Mouse (Mus musculus): ENCODE data around the gene Tspan2. TPM values are rescaled to one million over a fixed set of nuclear protein-coding genes. Genes with fewer than 3 reads are reported as not detected.

The Tspan2 gene
- polyA plus RNA-seq, 1 experiment = 8.1 TPM

DNA sequence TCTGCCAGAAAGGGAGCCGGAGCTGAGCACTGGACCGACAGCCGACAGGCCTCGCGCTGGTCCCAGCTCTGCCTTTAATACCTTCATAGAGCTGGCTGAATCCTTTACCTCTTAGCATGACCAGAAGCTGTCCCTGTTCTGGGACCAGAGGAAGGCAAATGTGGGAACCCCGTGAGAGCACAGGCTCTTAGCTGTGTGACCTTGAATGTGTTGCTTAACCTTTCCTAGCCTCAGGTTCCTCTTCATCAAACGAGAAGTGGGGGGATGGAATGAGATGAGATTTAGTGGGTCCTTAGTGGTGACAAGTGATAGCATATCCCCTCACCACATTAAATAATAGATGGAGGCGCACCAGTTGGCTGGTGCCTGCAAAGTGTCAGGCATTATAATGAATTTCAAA is 18.5 kb upstream of the Tspan2 start:
- DNase-seq (ENCODE audit: low read depth) = no peak
- TF ChIP-seq CTCF (IDR thresholded peaks at IDR 0.05; ENCODE audit: borderline replicate concordance, extremely low read depth, insufficient read depth, insufficient read length) (no peak), POLR2A (IDR thresholded peaks at IDR 0.05; ENCODE audit: borderline replicate concordance, extremely low read depth, insufficient read depth, insufficient read length, poor library complexity, severe bottlenecking) (no peak)

DNA sequence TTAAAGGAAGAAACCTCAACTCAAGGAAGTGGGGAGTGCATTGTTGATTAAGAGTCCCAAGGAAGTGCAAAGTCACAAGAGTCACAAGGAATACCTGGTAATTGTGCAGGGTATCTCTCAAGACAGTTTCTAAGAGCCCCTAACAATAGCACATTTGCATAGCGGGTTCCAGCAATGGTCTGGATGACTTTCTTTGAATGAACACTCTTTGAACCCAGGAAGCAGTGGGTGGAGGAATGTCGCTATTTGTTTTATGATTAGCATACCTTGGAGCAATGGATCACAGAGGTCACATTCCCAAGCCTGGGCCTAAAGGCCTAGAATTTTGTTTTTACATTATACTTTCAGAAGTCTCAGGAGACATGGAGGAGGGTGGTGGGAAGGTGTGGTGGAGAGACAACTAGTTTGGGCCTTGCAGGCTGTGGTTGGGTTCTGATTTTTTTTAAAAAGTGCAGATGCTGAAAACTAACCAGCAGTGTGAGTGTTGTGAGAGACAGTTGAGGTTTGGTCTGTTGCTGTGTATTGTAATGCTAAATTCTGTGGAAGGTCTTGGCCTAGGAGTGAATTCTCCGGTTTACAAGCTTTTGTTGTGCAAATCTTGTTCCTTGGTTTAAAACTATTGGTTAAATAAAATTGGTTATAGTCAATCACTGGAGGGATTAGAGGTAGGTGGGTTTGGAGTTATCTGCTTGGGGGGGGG is 16.6 kb upstream of the Tspan2 start:
- no peak for TF ChIP-seq CTCF (IDR thresholded peaks at IDR 0.05; ENCODE audit: borderline replicate concordance, extremely low read depth, insufficient read depth, insufficient read length)
- no peak for TF ChIP-seq POLR2A (IDR thresholded peaks at IDR 0.05; ENCODE audit: borderline replicate concordance, extremely low read depth, insufficient read depth, insufficient read length, poor library complexity, severe bottlenecking)
- DNase-seq (ENCODE audit: low read depth) = no peak

DNA sequence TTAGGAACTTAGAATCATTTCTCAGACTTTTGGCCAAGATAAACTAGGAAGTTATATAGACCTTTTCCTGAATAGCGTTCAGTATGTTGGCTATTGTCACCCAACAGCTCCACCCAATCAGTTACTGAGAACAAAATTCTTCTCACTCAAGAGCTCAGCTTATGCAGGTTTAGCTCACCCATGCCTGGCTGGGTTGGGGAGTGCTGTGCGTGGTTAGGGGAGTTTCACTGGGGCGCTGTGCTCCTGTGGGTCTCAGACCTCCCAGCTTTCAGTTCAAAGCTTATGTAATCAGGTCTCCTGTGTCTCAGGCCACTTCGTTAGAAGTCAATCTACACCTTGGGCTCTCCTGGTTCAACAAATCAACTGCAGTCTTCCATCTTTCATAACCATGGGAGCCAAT is 11.2 kb upstream of the Tspan2 start:
- no peak for TF ChIP-seq POLR2A (IDR thresholded peaks at IDR 0.05; ENCODE audit: borderline replicate concordance, extremely low read depth, insufficient read depth, insufficient read length, poor library complexity, severe bottlenecking)
- no peak for TF ChIP-seq CTCF (IDR thresholded peaks at IDR 0.05; ENCODE audit: borderline replicate concordance, extremely low read depth, insufficient read depth, insufficient read length)
- no peak for DNase-seq (ENCODE audit: low read depth)

DNA sequence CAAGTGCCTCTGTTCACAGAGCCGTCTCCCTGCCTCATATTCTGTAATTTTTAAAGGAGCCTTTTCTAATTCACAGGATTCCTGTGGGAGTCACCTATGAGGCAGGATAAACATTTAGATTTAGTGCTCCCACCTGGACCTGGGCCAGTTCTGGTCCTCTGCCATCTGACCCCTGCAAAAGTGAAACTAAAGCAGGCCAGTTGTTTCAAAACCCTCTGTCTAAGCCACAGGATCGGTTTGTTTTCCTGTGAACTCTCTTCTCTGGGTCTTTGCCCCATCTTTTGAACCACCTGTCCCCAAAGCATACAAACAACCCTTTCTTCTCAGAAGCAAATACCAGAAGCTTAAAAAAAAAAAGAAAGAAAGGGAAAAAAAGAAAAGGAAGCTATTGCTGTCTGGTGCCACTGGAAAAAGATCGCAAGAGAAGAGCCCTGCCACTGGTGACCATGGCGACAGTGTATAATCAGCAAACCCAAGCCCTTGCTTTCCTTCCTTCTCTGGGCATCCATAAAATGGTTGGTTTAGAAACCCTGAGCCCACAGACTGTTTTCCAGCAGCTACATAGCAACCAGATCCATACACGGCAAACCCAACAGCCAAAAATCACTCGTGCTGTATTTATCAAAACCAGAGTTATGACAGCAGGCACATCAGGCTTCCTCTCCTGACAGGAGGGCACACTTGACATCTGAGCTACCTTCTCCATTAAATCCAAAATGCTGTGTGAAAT is 10.3 kb upstream of the Tspan2 start:
- DNase-seq (ENCODE audit: low read depth) = no peak
- TF ChIP-seq POLR2A (IDR thresholded peaks at IDR 0.05; ENCODE audit: borderline replicate concordance, extremely low read depth, insufficient read depth, insufficient read length, poor library complexity, severe bottlenecking) (no peak), CTCF (IDR thresholded peaks at IDR 0.05; ENCODE audit: borderline replicate concordance, extremely low read depth, insufficient read depth, insufficient read length) (no peak)

DNA sequence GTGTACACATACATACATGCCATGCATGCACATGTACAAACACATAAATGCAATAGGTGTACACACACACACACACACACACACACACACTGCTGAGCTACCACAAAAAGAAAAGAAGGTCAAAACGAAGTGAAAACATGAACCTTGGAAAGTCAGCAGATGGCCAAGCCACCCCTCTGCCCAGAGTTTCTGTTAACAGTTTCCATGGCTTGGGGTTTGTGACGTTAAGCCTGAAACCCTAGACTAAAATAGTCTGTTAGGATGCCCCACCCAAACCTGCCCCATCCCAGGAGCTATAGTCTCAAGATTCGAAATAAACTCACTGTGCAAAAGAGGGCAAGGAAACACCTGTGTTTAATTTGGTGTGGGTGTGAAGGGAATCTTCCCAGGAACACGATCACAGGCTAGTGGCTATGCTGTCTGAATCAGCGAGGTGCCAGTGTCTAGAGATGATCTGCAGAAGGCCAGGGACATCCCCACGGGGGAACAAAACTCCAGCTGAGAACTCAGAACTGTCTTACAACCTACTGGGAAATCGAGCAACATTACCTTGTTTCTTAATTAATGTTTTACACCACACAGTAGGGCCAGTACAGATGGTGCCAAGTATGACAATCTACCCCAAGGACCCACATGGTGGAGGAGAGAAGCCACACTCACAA is 9.4 kb upstream of the Tspan2 start:
- no peak for TF ChIP-seq CTCF (IDR thresholded peaks at IDR 0.05; ENCODE audit: borderline replicate concordance, extremely low read depth, insufficient read depth, insufficient read length)
- no peak for TF ChIP-seq POLR2A (IDR thresholded peaks at IDR 0.05; ENCODE audit: borderline replicate concordance, extremely low read depth, insufficient read depth, insufficient read length, poor library complexity, severe bottlenecking)
- DNase-seq (ENCODE audit: low read depth) = no peak

DNA sequence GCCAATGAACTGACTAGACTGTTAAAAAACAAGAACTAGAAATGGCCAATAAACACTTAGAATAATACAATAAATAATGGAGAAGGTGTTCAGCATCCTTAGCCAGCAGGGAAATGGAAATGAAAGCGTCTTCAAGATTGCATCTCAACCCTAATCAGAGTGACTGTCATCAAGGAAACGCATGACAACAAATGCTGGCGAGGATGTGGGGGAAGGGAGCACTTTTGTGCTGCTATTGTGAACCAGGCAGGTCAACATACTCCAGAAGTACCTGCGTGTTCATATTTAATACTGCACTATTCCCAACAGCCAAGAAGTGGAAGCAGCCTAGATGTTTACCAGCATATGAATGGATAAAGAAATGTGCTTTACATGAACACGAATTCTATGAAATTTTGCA is 4.9 kb upstream of the Tspan2 start:
- no peak for TF ChIP-seq POLR2A (IDR thresholded peaks at IDR 0.05; ENCODE audit: borderline replicate concordance, extremely low read depth, insufficient read depth, insufficient read length, poor library complexity, severe bottlenecking)
- TF ChIP-seq CTCF (IDR thresholded peaks at IDR 0.05; ENCODE audit: borderline replicate concordance, extremely low read depth, insufficient read depth, insufficient read length) = no peak

DNA sequence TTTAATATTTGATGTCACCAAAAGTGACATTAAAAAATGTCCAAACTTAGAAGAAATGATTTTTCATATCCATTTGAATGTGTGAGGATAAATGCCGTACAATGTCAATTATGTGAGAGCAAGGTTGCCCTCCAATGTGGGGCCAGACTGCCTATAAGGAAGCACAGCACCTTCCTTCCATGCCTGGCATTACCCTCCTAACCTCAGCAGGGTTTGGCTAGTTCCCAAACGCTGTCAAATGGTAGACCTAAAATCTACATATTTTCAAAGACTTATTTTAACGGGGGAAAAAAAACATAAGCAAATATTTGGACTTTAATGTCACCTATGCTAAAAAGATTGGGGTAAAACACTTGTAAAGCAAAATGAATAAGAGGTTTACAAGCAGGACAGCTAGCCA is 3.2 kb upstream of the Tspan2 start:
- TF ChIP-seq POLR2A (IDR thresholded peaks at IDR 0.05; ENCODE audit: borderline replicate concordance, extremely low read depth, insufficient read depth, insufficient read length, poor library complexity, severe bottlenecking) = no peak
- TF ChIP-seq CTCF (IDR thresholded peaks at IDR 0.05; ENCODE audit: borderline replicate concordance, extremely low read depth, insufficient read depth, insufficient read length) = no peak
- no peak for DNase-seq (ENCODE audit: low read depth)

More for the DNA sequence above, 4.9 kb upstream of the Tspan2 start:
- DNase-seq (ENCODE audit: low read depth) = peak; percentile 23

DNA sequence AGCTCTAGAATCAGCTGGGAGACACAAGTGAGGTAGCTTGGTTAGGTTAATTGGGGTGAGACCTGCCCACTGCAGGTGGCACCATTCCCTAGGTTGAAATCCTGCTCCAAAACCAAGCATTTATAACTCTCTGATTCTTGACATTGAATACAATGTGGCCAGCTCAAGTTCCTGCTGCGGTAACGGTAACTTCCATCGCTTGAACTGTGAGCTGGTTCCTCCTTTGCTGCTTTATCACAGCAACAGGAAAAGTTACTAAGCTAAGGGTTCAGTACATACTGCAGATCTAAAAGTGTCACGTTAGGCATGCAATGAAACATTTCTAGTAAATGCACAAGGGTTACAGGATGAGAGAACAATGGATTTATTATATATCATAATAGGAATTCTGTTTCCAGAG is 1.7 kb upstream of the Tspan2 start:
- no peak for DNase-seq (ENCODE audit: low read depth)

DNA sequence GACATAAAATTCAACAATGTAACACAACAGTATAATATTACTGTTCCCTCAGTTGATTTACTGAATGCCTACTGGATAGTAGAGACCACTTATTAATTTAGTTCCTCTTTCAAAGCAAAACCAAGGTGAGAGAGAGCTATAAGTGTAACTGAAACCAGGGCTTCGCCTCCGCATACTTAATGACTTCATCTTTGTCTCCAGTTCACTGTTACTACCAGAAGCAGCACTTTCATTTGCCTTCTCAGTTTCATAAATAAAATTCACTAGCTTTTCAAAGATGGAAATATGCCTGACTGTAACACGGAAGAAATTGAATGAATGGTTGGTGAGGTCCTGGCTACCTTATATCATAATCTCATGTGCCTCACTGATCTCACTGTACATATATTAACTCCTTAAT is 1.3 kb upstream of the Tspan2 start:
- TF ChIP-seq CTCF (IDR thresholded peaks at IDR 0.05; ENCODE audit: borderline replicate concordance, extremely low read depth, insufficient read depth, insufficient read length) = no peak
- no peak for TF ChIP-seq POLR2A (IDR thresholded peaks at IDR 0.05; ENCODE audit: borderline replicate concordance, extremely low read depth, insufficient read depth, insufficient read length, poor library complexity, severe bottlenecking)
- no peak for DNase-seq (ENCODE audit: low read depth)

More for the DNA sequence above, 1.7 kb upstream of the Tspan2 start:
- TF ChIP-seq CTCF (IDR thresholded peaks at IDR 0.05; ENCODE audit: borderline replicate concordance, extremely low read depth, insufficient read depth, insufficient read length) (no peak), POLR2A (IDR thresholded peaks at IDR 0.05; ENCODE audit: borderline replicate concordance, extremely low read depth, insufficient read depth, insufficient read length, poor library complexity, severe bottlenecking) (no peak)

DNA sequence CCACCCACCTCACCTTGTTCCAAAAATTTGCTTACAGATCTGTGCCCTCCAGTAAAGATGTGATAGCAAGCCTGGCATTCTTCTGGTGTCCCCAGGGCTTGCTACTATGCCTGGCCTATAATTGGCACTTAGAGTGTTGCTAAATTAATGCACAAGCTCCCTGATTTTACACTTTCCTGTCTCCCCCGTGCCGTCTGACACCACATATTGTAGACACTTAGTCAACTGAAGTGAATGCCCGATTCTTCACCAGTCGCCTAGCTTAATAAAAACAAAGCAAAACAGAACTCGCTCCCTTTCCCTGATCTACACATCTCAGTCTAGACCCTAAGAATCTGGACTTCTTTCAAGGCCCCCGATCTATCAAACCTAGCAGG is 405 bp upstream of the Tspan2 start:
- DNase-seq (ENCODE audit: low read depth) = peak; percentile 53
- TF ChIP-seq POLR2A (IDR thresholded peaks at IDR 0.05; ENCODE audit: borderline replicate concordance, extremely low read depth, insufficient read depth, insufficient read length, poor library complexity, severe bottlenecking) (no peak), CTCF (IDR thresholded peaks at IDR 0.05; ENCODE audit: borderline replicate concordance, extremely low read depth, insufficient read depth, insufficient read length) (no peak)

DNA sequence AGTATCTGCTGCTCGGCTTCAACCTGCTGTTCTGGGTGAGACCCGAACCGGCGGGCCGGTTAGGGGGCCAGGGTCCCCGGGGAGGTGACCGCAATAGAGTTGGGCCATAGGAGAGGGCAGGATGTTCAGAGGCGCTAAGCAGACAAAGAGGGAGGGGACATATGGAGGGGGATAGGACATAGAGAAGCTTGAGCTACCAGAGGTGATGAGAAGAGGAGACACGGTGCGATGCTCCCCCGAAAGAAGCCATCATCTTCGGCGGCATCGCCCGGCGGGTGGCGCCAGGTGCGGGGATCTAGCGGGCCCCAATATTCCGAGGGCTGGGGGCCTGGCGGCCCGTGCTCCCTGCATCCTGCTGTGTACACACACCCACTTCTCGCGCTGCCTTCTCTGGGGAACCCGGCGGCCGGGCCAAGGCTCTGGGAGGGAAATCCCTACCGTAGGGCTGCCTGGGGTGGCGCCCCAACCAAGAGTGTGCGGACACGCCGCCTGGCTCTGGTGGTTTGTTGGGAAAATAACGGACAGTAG is 766 bp downstream of the Tspan2 start:
- no peak for TF ChIP-seq CTCF (IDR thresholded peaks at IDR 0.05; ENCODE audit: borderline replicate concordance, extremely low read depth, insufficient read depth, insufficient read length)
- TF ChIP-seq POLR2A (IDR thresholded peaks at IDR 0.05; ENCODE audit: borderline replicate concordance, extremely low read depth, insufficient read depth, insufficient read length, poor library complexity, severe bottlenecking) = no peak
- DNase-seq (ENCODE audit: low read depth) = peak; percentile 61

Measured in brain, embryonic 14.5 days (tissue).